14 mouse cellular contexts compared by ENCODE assay signal in genomic region chr13:45904955-45905354, GRCm38 (mm10). TPM values are rescaled to one million over a fixed set of nuclear protein-coding genes. Genes with fewer than 3 reads are reported as not detected.
DNase-seq lines count a peak whose midpoint lies in the region; ATAC-seq and TF ChIP-seq lines count a peak whose summit lies in the region.
"Had no signal": no experiment of that assay in that cellular context is flagged by ENCODE, and none has a peak within 500 bp of the region (broad histone marks: within the 10 kb centered on the region; RNA-seq: fewer than 3 reads in every experiment).

No protein-coding gene starts in this region.

- H3K4me2 ChIP-seq in hindbrain, embryonic 15.5 days: no peak overlapping the region
- no peak overlapping the region for H3K4me2 ChIP-seq in hindbrain, embryonic 13.5 days
- 0 out of 2 replicates have a peak overlapping the region, but pooled peaks have one; percentile 1 for H3K4me2 ChIP-seq in hindbrain, embryonic 16.5 days (ENCODE audit: low read length)
- H3K4me2 ChIP-seq: midbrain, embryonic 12.5 days; neural tube, embryonic 12.5 days had no signal

- WGBS in hindbrain, embryonic 15.5 days: 54% methylated on average over 4 of the region's 4 CpGs
- 35% methylated on average over 4 of the region's 4 CpGs for WGBS in hindbrain, embryonic 13.5 days
- 48% methylated on average over 4 of the region's 4 CpGs for WGBS in spleen, adult 2 months
- WGBS in hindbrain, embryonic 16.5 days: 52% methylated on average over 4 of the region's 4 CpGs

- H3K9me3 ChIP-seq in hindbrain, embryonic 15.5 days: no peaks in the 10 kb centered on the region
- H3K9me3 ChIP-seq in hindbrain, embryonic 13.5 days: no peaks in the 10 kb centered on the region
- H3K9me3 ChIP-seq in hindbrain, embryonic 16.5 days (ENCODE audit: control insufficient read depth, low read length): no peaks in the 10 kb centered on the region
- H3K9me3 ChIP-seq: midbrain, embryonic 12.5 days; neural tube, embryonic 12.5 days had no signal

- H3K4me3 ChIP-seq in hindbrain, embryonic 15.5 days: no peak overlapping the region
- H3K4me3 ChIP-seq in hindbrain, embryonic 13.5 days: no peak overlapping the region
- H3K4me3 ChIP-seq in spleen, adult 2 months (ENCODE audit: extremely low read depth, insufficient read depth, insufficient read length): no peak overlapping the region
- H3K4me3 ChIP-seq in hindbrain, embryonic 16.5 days (ENCODE audit: low read length): no peak overlapping the region
- H3K4me3 ChIP-seq: midbrain, embryonic 12.5 days; neural tube, embryonic 12.5 days had no signal

- H3K9ac ChIP-seq in hindbrain, embryonic 15.5 days: no peak overlapping the region
- H3K9ac ChIP-seq in hindbrain, embryonic 13.5 days: no peak overlapping the region
- no peak overlapping the region for H3K9ac ChIP-seq in hindbrain, embryonic 16.5 days (ENCODE audit: low read depth, low read length)
- H3K9ac ChIP-seq: midbrain, embryonic 12.5 days; neural tube, embryonic 12.5 days had no signal

- H3K36me3 ChIP-seq in hindbrain, embryonic 15.5 days: no peaks in the 10 kb centered on the region
- H3K36me3 ChIP-seq in hindbrain, embryonic 13.5 days: no peaks in the 10 kb centered on the region
- H3K36me3 ChIP-seq in spleen, adult 2 months (ENCODE audit: control insufficient read depth, insufficient read depth, low read length): no peaks in the 10 kb centered on the region
- H3K36me3 ChIP-seq in hindbrain, embryonic 16.5 days (ENCODE audit: control insufficient read depth, insufficient read depth, low read length): no peaks in the 10 kb centered on the region
- H3K36me3 ChIP-seq: midbrain, embryonic 12.5 days; neural tube, embryonic 12.5 days had no signal

- no peak for DNase-seq in spleen, adult 2 months (ENCODE audit: low read depth in 1 of 2, low spot score in 2 of 2)
- DNase-seq in spleen, postnatal 10 days (ENCODE audit: low spot score in 2 of 2): no peak
- no peak for DNase-seq in cerebellum, postnatal 10 days
- DNase-seq in layer of hippocampus, postnatal 36 days: no peak
- DNase-seq: cerebellum, postnatal 25 days; kidney, adult 8-10 months; lung, adult 18-20 months; right cerebral cortex, postnatal 14 days; thymus, postnatal 14 days had no signal

- no peak for TF ChIP-seq POLR2A in spleen, adult 2 months (IDR thresholded peaks at IDR 0.05; ENCODE audit: low read depth, low read length)

- no peaks in the 10 kb centered on the region for H3K27me3 ChIP-seq in hindbrain, embryonic 15.5 days
- H3K27me3 ChIP-seq in hindbrain, embryonic 13.5 days: no peaks in the 10 kb centered on the region
- no peaks in the 10 kb centered on the region for H3K27me3 ChIP-seq in spleen, adult 2 months (ENCODE audit: control insufficient read depth, insufficient read depth, low read length)
- H3K27me3 ChIP-seq in hindbrain, embryonic 16.5 days (replicated peaks; ENCODE audit: control insufficient read depth, insufficient read depth, low read length): no peaks in the 10 kb centered on the region
- H3K27me3 ChIP-seq: midbrain, embryonic 12.5 days; neural tube, embryonic 12.5 days had no signal

- peaks cover 24% of the 10 kb centered on the region for H3K4me1 ChIP-seq in hindbrain, embryonic 15.5 days (replicated peaks)
- H3K4me1 ChIP-seq in hindbrain, embryonic 13.5 days (replicated peaks): peaks cover 27% of the 10 kb centered on the region
- peaks cover 14% of the 10 kb centered on the region for H3K4me1 ChIP-seq in spleen, adult 2 months (ENCODE audit: control insufficient read depth, insufficient read depth, insufficient read length)
- peaks cover 13% of the 10 kb centered on the region for H3K4me1 ChIP-seq in hindbrain, embryonic 16.5 days (ENCODE audit: control insufficient read depth, insufficient read depth, low read depth, low read length)
- H3K4me1 ChIP-seq: neural tube, embryonic 12.5 days had no signal

- no peak for TF ChIP-seq CTCF in spleen, adult 2 months (IDR thresholded peaks at IDR 0.05; ENCODE audit: extremely low read depth, insufficient read depth, insufficient read length, insufficient replicate concordance)

- ATAC-seq in hindbrain, embryonic 15.5 days (ENCODE audit: low FRiP score, low read depth): peak; percentile 46; the same call in 1 of the 2 replicates
- no peak for ATAC-seq in hindbrain, embryonic 13.5 days (ENCODE audit: low FRiP score)
- peak; percentile 72 for ATAC-seq in hindbrain, embryonic 16.5 days

- no peak overlapping the region for H3K27ac ChIP-seq in hindbrain, embryonic 15.5 days (replicated peaks)
- H3K27ac ChIP-seq in hindbrain, embryonic 13.5 days: no peak overlapping the region
- peak overlapping the region; percentile 56; the same call in 1 of the 2 replicates for H3K27ac ChIP-seq in spleen, adult 2 months (ENCODE audit: insufficient read depth, low read length)
- no peak overlapping the region; the same call in 1 of the 2 replicates for H3K27ac ChIP-seq in hindbrain, embryonic 16.5 days (ENCODE audit: low read depth, low read length)
- H3K27ac ChIP-seq: midbrain, embryonic 12.5 days; neural tube, embryonic 12.5 days had no signal

RNA-seq across cellular contexts. Expression of gene Atxn1, which starts 59.9 kb away (rescaled TPM):
- polyA plus RNA-seq in hindbrain, embryonic 15.5 days (2015; fragmentation: Nextera tagmentation; extraction: Ambion mirVana): 7.8 and 8.1 TPM in 2 replicates
- 7.5 and 8.1 TPM in 2 replicates for polyA plus RNA-seq in hindbrain, embryonic 13.5 days (2015; fragmentation: Nextera tagmentation; extraction: Ambion mirVana)
- 10.6 and 10.9 TPM in 2 replicates for polyA plus RNA-seq in spleen, adult 2 months (2012; rRNA removed)
- polyA plus RNA-seq in hindbrain, embryonic 16.5 days (2015; fragmentation: Nextera tagmentation; extraction: Ambion mirVana): 7.5 and 8.3 TPM in 2 replicates
- total RNA-seq in layer of hippocampus, postnatal 36 days (2021): 100 to 1,000 TPM; 126 to 156 TPM
